Mouse (Mus musculus): ENCODE data around the gene Rcn2. TPM values are rescaled to one million over a fixed set of nuclear protein-coding genes. Genes with fewer than 3 reads are reported as not detected.

Rcn2 gene
- total and polyA plus RNA-seq, 3 experiments, result 16.8 to 56.6 (median 30.8) TPM

DNA sequence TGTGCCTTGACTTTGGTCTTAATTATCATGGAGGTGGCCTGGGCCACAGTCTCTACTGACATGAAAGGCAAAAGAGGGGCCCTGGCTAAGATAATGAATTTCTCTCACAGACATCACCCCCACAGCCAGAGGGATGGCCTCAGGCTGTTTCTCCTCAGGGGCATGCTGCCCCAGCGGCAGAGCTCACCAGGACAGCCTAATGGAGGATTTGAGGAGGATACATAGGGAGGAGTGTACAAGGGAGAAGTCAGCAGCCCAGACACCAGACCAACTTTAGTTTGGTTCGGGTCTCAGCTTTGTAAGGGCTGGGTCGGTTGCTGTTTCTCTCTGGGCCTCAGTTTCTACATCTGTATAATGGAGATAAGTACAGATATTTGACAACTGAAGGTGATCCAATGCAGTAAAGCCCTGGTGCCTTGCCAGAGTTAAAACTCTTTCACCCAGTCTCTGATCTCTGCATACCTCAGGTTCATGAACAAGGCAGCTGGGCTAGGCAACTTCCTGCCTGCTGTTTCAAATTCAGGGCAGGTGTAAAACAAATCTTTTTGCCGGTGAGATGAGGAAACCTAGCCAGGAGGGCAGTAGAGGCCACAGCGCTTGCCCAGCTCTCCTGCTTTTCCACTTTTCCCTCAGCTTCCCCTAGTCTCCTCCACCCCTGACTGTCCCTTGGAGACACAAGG lies 49.0 kb downstream of the Rcn2 start:
- dilution Hi-C loops (cut with MboI; ENCODE audit: extremely low pct_ligation_motif_present, extremely low pct_unique_long_range_greater_than_20kb, low sequenced_read_pairs) (no loop called here), in situ Hi-C loops (cut with MboI; ENCODE audit: low pct_ligation_motif_present, low pct_unique_long_range_greater_than_20kb, low sequenced_read_pairs) (no loop called here)
- no peak overlapping the region for H3K9ac ChIP-seq (ENCODE audit: insufficient read depth, low read depth)
- no peak for TF ChIP-seq USF2 (conservative IDR thresholded peaks at IDR 0.05; ENCODE audit: low read depth, low read length)
- peaks cover 9 to 62% of the 10 kb centered on the region in 2 experiments for H3K4me1 ChIP-seq (ENCODE audit: control insufficient read depth in 1 of 2, insufficient read depth in 2 of 2)
- no peak overlapping the region for H3K27ac ChIP-seq (ENCODE audit: insufficient read depth, low read depth)
- H3K27me3 ChIP-seq (replicated peaks), result no peaks in the 10 kb centered on the region
- peak overlapping the region; percentile 54 to 66 (median 55) for H3K4me3 ChIP-seq (replicated peaks in 1 of 3; ENCODE audit: low read depth in 2 of 3, low read length in 2 of 3, poor library complexity in 1 of 3)
- no peak for DNase-seq (ENCODE audit: extremely low read depth)
- H3K4me2 ChIP-seq (ENCODE audit: insufficient read depth, low read depth, poor library complexity, severe bottlenecking), result no peak overlapping the region; the same call in 1 of the 2 replicates
- H3K79me2 ChIP-seq (replicated peaks; ENCODE audit: control insufficient read depth, extremely low read depth, insufficient read depth, poor library complexity, severe bottlenecking), result no peaks in the 10 kb centered on the region
- H3K9me3 ChIP-seq (replicated peaks; ENCODE audit: low read length), result no peaks in the 10 kb centered on the region
- peaks cover 0 to 13% of the 10 kb centered on the region in 2 experiments for H3K36me3 ChIP-seq (replicated peaks in 1 of 2; ENCODE audit: control insufficient read depth in 1 of 2, insufficient read depth in 1 of 2, low read length in 1 of 2)

DNA sequence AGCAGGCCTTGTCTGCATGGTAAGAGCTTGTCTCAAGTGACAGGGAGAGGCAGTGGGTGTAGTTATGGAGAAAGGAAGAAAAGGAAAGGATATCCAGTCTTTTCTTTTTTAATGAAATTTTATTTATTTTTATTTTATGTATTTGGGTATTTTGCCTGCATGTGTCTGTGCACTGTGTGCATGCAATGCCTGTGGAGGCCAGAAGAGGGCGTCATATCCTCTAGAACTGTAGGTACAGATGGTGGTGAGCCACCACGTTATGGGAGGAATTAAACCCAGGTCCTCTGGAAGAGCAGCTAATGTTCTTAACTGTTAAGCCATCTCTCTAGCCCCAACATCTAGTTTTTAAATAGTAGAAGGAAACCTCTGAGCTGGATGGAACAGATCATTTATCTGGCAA lies 50.5 kb downstream of the Rcn2 start:
- Histone ChIP-seq H3K79me2 (replicated peaks; ENCODE audit: control insufficient read depth, extremely low read depth, insufficient read depth, poor library complexity, severe bottlenecking) (no peaks in the 10 kb centered on the region), H3K36me3 (replicated peaks in 1 of 2; ENCODE audit: control insufficient read depth in 1 of 2, insufficient read depth in 1 of 2, low read length in 1 of 2) (peaks cover 0 to 24% of the 10 kb centered on the region in 2 experiments), H3K27ac (ENCODE audit: insufficient read depth, low read depth) (no peak overlapping the region), H3K4me2 (ENCODE audit: insufficient read depth, low read depth, poor library complexity, severe bottlenecking) (no peak overlapping the region), H3K9me3 (replicated peaks; ENCODE audit: low read length) (no peaks in the 10 kb centered on the region), H3K9ac (ENCODE audit: insufficient read depth, low read depth) (no peak overlapping the region), H3K4me1 (ENCODE audit: control insufficient read depth in 1 of 2, insufficient read depth in 2 of 2) (peaks cover 9 to 76% of the 10 kb centered on the region in 2 experiments), H3K4me3 (replicated peaks in 1 of 3; ENCODE audit: low read depth in 2 of 3, low read length in 2 of 3, poor library complexity in 1 of 3) (no peak overlapping the region), H3K27me3 (replicated peaks) (no peaks in the 10 kb centered on the region)
- in situ Hi-C loops (cut with MboI; ENCODE audit: low pct_ligation_motif_present, low pct_unique_long_range_greater_than_20kb, low sequenced_read_pairs), result no loop called here
- TF ChIP-seq CTCF (conservative IDR thresholded peaks at IDR 0.05 in 1 of 2, IDR thresholded peaks at IDR 0.05 in 1 of 2; ENCODE audit: low read depth in 2 of 2, low read length in 2 of 2), result peak; percentile 59 to 63
- TF ChIP-seq RCOR1 (conservative IDR thresholded peaks at IDR 0.05; ENCODE audit: low read depth, low read length), result no peak
- TF ChIP-seq SMC3 (IDR thresholded peaks at IDR 0.05; ENCODE audit: low read depth, low read length), result peak; percentile 43
- no peak for TF ChIP-seq ZC3H11A (IDR thresholded peaks at IDR 0.05; ENCODE audit: low read depth, low read length)
- TF ChIP-seq RAD21 (IDR thresholded peaks at IDR 0.05; ENCODE audit: low read depth, low read length), result peak; percentile 51
- dilution Hi-C loops (cut with MboI; ENCODE audit: extremely low pct_ligation_motif_present, extremely low pct_unique_long_range_greater_than_20kb, low sequenced_read_pairs), result no loop called here
- DNase-seq (ENCODE audit: extremely low read depth), result peak; percentile 61

DNA sequence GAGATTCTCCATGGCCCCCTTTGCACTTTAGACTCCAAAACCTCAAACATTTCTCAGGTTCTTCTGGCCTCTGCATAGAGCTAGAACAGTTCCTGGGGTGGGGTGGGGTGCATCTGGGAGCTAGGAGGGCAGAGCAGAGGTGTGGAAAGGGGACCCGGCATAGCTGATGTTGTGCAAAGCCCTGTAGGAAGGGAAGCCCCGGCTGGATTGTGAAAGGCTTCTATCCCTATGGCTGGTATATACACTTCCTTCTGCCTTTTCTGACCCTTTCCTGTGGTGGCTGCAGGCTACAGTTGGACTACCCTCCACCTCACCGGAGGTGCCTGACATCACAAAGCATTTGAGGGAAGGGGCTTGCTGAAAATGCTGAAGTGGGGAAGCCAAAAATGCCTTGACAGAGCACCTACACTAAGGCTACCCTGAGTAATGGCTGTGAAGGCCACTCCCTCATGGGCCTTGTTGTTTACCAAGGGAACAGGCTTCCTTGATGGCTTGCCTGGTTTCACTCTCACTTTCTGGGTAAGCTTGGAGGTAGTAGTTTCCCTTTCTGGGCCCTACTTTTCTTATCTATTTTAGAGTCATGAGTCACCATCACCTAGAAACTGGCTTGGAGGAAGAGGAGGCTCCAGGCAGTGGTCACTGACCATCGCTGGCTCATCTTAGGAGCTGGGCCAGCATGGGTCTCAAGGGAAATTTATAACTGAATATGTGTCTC lies 56.1 kb downstream of the Rcn2 start:
- Histone ChIP-seq H3K9me3 (replicated peaks; ENCODE audit: low read length) (peaks cover 3% of the 10 kb centered on the region), H3K4me3 (replicated peaks in 1 of 3; ENCODE audit: low read depth in 2 of 3, low read length in 2 of 3, poor library complexity in 1 of 3) (no peak overlapping the region), H3K79me2 (replicated peaks; ENCODE audit: control insufficient read depth, extremely low read depth, insufficient read depth, poor library complexity, severe bottlenecking) (no peaks in the 10 kb centered on the region), H3K4me1 (ENCODE audit: control insufficient read depth in 1 of 2, insufficient read depth in 2 of 2) (peaks cover 21 to 91% of the 10 kb centered on the region in 2 experiments), H3K9ac (ENCODE audit: insufficient read depth, low read depth) (no peak overlapping the region), H3K4me2 (ENCODE audit: insufficient read depth, low read depth, poor library complexity, severe bottlenecking) (peak overlapping the region; percentile 6; the same call in 1 of the 2 replicates), H3K27ac (ENCODE audit: insufficient read depth, low read depth) (no peak overlapping the region), H3K27me3 (replicated peaks) (no peaks in the 10 kb centered on the region), H3K36me3 (replicated peaks in 1 of 2; ENCODE audit: control insufficient read depth in 1 of 2, insufficient read depth in 1 of 2, low read length in 1 of 2) (peaks cover 0 to 23% of the 10 kb centered on the region in 2 experiments)
- dilution Hi-C loops (cut with MboI; ENCODE audit: extremely low pct_ligation_motif_present, extremely low pct_unique_long_range_greater_than_20kb, low sequenced_read_pairs), result no loop called here
- DNase-seq (ENCODE audit: extremely low read depth), result peak; percentile 76
- in situ Hi-C loops (cut with MboI; ENCODE audit: low pct_ligation_motif_present, low pct_unique_long_range_greater_than_20kb, low sequenced_read_pairs), result no loop called here
- TF ChIP-seq ELF1 (IDR thresholded peaks at IDR 0.05; ENCODE audit: low read depth, low read length) (peak; percentile 45; the same call in 1 of the 2 replicates), GABPA (IDR thresholded peaks at IDR 0.05; ENCODE audit: insufficient replicate concordance, low read depth, low read length) (no peak), MAFK (IDR thresholded peaks at IDR 0.05; ENCODE audit: insufficient replicate concordance, low read length) (peak; percentile 67; the same call in 1 of the 2 replicates), POLR2AphosphoS2 (IDR thresholded peaks at IDR 0.05; ENCODE audit: low read depth, low read length) (no peak), MEF2A (IDR thresholded peaks at IDR 0.05; ENCODE audit: borderline replicate concordance, low read depth, low read length) (peak; percentile 99), EP300 (IDR thresholded peaks at IDR 0.05; ENCODE audit: low read length) (peak; percentile 80), NELFE (IDR thresholded peaks at IDR 0.05; ENCODE audit: low read depth, low read length) (no peak), JUN (IDR thresholded peaks at IDR 0.05; ENCODE audit: insufficient read depth, low read depth, low read length) (peak; percentile 86), RAD21 (IDR thresholded peaks at IDR 0.05; ENCODE audit: low read depth, low read length) (no peak), SMC3 (IDR thresholded peaks at IDR 0.05; ENCODE audit: low read depth, low read length) (no peak), JUND (conservative IDR thresholded peaks at IDR 0.05; ENCODE audit: low read depth, low read length) (peak; percentile 69), BHLHE40 (IDR thresholded peaks at IDR 0.05; ENCODE audit: low read depth, low read length) (peak; percentile 73), ZKSCAN1 (IDR thresholded peaks at IDR 0.05; ENCODE audit: borderline replicate concordance, low read depth, low read length) (no peak), USF2 (conservative IDR thresholded peaks at IDR 0.05; ENCODE audit: low read depth, low read length) (no peak), ETS1 (conservative IDR thresholded peaks at IDR 0.05; ENCODE audit: low read depth, low read length) (peak; percentile 91), IRF4 (IDR thresholded peaks at IDR 0.05; ENCODE audit: low read depth, low read length) (peak; percentile 82), HCFC1 (IDR thresholded peaks at IDR 0.05; ENCODE audit: low read depth, low read length) (peak; percentile 24; the same call in 1 of the 2 replicates), MAZ (IDR thresholded peaks at IDR 0.05; ENCODE audit: low read depth, low read length) (no peak), USF1 (IDR thresholded peaks at IDR 0.05; ENCODE audit: low read depth, low read length) (no peak)
